Mouse (Mus musculus) MN1 (cell line): ENCODE data around the gene Hsd17b14.

Experiments
- DNase-seq: peaks from one replicate; pipeline ENCODE4 v3.0.0-alpha.2; 2016; ENCODE audit warnings: low spot score

Hsd17b14 gene

DNA sequence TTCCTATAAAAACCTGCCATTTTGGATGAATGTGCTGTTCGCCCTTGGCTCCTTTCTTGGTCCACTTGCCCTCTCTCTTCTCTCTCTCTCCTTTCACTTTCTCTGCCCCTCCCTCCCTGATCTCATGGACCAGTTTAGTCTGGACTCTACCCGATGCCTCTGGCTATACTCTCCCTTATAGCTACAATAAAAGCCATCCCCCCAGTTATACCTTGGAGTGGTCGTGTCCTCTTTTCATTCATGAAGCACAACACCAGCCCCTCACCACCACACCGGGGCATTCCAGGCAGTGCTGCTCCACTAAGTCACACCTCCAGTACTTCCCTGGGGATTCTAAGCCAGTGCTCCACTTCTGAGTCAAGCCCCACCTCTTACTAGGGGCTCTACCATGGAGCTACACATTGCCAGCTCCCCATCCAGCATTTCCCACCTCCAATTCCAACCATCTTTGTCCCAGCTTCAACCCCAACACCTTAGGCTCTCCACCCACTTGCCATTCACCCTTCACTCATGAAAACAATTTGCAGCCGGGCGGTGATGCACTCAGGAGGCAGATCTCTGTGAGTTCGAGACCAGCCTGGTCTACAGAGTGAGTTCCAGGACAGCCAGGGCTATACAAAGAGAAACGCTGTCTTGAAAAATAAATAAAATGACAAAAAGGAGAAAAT is 12.6 kb downstream of the Hsd17b14 start:
- DNase-seq = no peak

DNA sequence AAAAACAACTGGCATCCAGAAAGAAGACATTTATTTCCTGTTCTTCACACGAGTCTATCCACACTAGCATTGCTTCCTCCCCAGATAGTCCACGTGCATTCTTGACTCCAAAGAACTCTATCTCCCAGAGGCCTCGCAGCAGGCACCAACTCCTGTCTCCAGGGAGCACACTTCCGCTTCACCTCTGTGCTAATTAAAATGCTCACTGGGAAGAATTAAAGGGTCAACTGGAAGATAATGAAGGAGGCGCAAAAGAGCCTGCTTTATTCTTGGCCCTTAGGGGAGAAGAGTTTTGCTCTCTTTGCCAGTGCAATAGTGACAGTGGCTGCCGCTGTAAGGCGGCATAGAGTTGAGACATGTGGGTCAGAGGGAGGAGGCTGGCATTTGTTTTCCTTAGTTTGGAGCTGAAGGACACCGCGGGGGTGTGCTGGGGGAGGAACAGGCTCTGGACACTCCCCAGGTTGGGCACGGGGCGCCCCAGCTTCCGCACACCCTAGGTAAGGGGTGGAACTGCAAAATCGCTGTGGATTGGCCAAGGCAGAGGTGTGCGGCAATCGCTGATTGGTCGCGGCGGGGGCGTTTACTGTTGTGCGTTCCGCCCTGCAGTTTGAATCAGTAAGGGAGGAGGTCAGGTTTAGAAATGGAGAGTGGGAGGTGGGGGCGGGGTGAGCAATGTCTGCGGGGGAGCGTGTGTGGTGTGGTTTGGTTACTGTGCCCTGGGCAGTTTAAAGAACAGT is 13.3 kb downstream of the Hsd17b14 start:
- DNase-seq = peak; percentile 87

GRCm38 (mm10) chr7:45568601-45569473 is 14.1 kb downstream of the Hsd17b14 start:
- DNase-seq = no peak

GRCm38 (mm10) chr7:45570103-45570741 is 15.5 kb downstream of the Hsd17b14 start, which contains the start of gene Bcat2:
TSS of gene Bcat2 (plus strand) at chr7:45570153.
- peak; percentile 77 for DNase-seq

DNA sequence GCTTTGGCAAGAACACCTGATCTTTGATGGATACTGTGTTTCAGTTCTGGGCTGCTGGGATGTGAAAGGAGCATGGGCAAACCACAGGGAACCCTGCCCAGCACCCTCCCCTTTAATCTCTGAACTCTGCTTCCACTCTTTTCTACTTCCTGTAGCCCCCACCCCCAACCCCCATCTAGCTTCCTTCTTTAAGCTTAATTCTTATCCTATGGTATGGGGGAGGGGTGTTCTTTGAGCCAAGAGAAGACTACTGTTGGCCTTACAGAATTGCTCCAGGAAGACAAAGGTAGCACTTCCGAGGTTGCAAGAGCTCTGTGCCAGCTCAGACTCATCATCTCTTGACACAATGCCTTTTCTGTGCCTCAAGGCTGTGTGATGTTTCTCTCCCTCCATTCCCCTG is 17.3 kb downstream of the Hsd17b14 start:
- no peak for DNase-seq

- no peak for DNase-seq
Measured at GRCm38 (mm10) chr7:45573954-45574353, 19.3 kb downstream of the Hsd17b14 start.

DNA sequence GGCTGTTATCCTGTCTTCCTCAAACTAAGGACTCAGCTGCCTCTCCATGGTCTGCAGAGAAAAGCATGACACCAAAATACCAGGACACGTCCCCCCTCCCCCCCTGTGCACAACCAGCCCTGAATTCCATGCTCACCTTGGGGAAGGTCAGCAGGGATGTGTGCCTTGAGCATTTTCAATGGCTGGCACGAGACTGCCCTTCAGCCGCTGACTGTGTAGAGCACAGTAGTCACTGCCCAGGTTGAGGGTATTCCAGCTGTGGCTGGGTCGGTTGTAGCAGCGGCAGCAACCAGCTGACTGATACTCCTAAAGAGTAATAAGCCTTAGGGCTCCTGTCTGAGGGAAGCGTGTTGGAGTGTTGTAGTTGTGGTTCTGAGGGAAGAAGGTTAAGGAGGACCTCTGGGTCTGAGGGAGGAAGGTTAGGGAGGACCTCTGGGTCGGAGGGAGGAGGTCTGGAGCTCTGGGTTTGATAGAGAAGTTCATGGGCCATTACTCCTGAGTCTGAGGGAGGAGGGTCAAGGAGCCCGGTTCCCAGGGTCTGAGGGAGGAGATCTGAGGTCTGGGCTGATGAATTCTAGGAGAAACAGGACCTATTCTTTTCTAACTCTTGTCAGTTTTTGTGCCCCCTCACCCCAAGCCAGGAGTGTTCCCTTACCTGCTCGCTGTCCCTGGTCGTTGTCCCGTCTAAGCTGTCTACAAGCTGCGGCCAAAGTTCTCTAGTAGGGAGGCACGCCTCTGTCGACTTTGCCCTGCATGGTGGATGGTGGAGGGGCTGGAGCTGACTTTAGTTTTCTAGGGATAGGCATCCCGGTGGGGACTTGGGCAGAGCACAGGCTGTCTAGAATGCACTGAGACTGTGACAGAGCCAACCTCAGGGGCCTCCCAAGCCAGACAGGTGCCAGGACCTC is 20.0 kb downstream of the Hsd17b14 start:
- DNase-seq = no peak

GRCm38 (mm10) chr7:45585923-45586322 is 31.2 kb downstream of the Hsd17b14 start:
- no peak for DNase-seq

DNA sequence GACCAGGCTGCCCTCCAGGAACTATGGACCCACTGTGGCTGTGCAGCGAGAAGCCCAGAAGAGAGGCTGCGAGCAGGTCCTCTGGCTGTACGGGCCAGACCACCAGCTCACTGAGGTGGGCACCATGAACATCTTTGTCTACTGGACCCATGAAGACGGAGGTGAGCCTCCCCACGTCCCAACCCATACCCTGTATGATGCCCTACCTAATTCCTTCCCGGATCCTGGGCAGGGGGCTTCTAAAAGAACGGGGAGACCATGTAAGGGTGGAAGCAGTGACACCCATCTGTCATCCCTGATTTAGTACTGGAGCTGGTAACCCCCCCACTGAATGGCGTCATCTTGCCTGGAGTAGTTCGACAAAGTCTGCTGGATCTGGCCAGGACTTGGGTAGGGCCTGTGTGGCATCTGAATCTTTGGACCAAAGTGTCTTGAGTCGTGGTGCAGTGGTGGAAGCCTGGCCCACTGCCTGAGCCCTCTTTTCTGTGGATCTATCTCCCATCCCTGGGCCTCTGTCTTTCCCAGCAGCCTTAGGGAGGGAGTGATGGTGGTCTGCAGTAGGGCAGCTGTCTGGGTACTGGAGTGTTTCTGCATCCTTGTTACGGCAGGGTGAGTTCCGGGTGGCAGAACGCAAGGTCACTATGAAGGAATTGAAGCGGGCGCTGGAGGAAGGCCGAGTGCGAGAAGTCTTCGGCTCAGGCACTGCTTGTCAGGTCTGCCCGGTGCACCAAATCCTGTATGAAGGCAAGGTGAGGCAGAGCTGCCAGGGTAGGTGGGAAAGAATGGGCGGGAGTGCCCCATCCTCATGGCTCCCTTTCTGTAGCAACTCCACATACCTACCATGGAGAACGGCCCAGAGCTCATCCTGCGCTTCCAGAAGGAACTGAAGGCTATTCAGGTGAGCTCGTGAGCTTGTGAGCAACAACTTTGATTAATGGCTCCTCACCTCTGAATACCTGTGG is 33.2 kb downstream of the Hsd17b14 start:
- DNase-seq = no peak

DNA sequence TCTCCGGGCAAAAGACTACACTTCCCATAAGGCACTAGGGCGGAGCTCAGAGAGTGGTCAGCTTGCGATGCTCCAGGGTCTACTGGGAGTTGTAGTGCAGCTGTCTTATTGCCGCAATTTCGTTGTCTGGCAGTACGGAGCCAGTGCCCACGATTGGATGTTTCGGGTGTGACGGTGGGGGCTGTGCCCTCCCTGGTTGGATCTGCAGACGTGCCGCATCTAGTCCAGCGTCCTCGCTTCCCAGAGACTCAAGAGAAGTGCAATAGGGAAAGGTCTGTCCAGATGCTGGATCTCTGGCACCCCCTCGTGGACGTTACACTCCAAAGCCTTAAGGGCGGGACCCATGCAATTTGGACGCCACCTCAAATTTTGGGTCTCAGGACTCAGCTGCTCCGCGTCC is 34.5 kb downstream of the Hsd17b14 start:
- peak; percentile 96 for DNase-seq

GRCm38 (mm10) chr7:45589898-45590297 is 35.2 kb downstream of the Hsd17b14 start:
- DNase-seq = no peak

- no peak for DNase-seq
Measured at GRCm38 (mm10) chr7:45590874-45591273, 36.2 kb downstream of the Hsd17b14 start.

GRCm38 (mm10) chr7:45591880-45592279 is 37.2 kb downstream of the Hsd17b14 start:
- no peak for DNase-seq

GRCm38 (mm10) chr7:45593118-45593815 is 38.6 kb downstream of the Hsd17b14 start:
- peak; percentile 63 for DNase-seq

GRCm38 (mm10) chr7:45595176-45595575 is 40.5 kb downstream of the Hsd17b14 start:
- no peak for DNase-seq

DNA sequence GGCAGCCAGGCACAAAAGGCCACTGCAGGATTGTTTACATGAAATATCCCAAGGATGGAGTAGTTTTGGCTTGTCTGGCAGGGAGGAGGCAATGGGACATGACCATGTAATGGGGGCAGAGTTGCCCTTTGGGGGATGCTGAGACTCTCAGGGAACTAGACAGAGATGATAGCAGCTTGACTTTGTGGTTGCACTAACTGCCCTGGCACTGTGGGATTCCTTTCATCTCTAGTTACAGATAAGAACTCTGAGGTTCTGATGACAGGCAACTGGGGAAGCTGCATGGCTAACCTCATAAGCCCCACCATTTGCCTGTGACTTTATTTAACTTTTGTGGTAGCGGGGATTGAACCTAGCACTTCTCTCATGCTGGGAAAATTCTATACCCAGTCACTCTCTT is 41.4 kb downstream of the Hsd17b14 start:
- no peak for DNase-seq

DNA sequence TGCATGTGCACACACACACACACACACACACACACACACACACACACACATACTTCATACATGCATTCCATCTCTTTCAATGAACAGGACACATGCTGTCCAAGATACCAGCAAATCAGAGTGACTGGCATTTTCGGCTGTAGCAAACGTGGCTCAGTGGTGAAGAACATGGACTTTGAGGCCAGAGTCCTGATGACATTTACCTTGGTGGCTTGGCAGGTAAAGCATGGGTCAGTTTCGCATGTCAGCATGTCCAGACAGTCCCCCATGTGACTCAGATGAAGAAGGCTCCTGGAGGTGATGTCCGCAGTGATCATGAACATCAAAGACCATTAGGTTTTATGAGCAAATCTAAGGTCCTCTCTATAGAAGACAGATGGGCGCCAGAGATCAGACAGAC is 42.3 kb downstream of the Hsd17b14 start:
- DNase-seq = no peak

- DNase-seq = no peak
Measured at GRCm38 (mm10) chr7:45597527-45597926, 42.8 kb downstream of the Hsd17b14 start.
